Mouse (Mus musculus) gastrocnemius, postnatal 36 days (tissue): ENCODE results near the gene Nkx3-2. TPM values are rescaled to one million over a fixed set of nuclear protein-coding genes. Genes with fewer than 3 reads are reported as not detected.

Experiments
- total RNA-seq, 2 experiments: library from RNA; stranded (reverse); gene quantifications; 2 replicates each; pipeline ENCODE4 v1.2.3; 2021

Nkx3-2 gene
- total RNA-seq, 2 experiments from 2014 or later: not detected

Other genes starting within 250 kb of the Nkx3-2 start
- gene Rab28, start 56.3 kb downstream of the Nkx3-2 start, total RNA-seq: 10 to 100 TPM; 78.9 to 84.4 TPM
- gene Bod1l, start 79.8 kb upstream of the Nkx3-2 start, total RNA-seq: 10 to 100 TPM; 12.0 to 15.6 TPM